Mouse (Mus musculus) mammary gland, adult 2 months (tissue): ENCODE data around the gene Adcy4. TPM values are rescaled to one million over a fixed set of nuclear protein-coding genes. Genes with fewer than 3 reads are reported as not detected.

Source experiments
- polyA plus RNA-seq: library from polyadenylated mRNA; depleted of rRNA; stranded (reverse); fragments of >200 nt; gene quantifications from 2 replicates; pipeline ENCODE4 v1.2.3, GENCODE M21; 2012; ENCODE audit warnings: low replicate concordance; rRNA removed

The Adcy4 gene
- polyA plus RNA-seq: 41.0 and 55.8 TPM in 2 replicates

GRCm38 (mm10) chr14:55783958-55784235 lies at the start of gene Adcy4:
TSS of gene Adcy4 (minus strand) at chr14:55784095.

GRCm38 (mm10) chr14:55822991-55823762 lies 39.3 kb upstream of the Adcy4 start, which contains the start of gene Nfatc4:
TSS of gene Nfatc4 (plus strand) at chr14:55823144.

DNA sequence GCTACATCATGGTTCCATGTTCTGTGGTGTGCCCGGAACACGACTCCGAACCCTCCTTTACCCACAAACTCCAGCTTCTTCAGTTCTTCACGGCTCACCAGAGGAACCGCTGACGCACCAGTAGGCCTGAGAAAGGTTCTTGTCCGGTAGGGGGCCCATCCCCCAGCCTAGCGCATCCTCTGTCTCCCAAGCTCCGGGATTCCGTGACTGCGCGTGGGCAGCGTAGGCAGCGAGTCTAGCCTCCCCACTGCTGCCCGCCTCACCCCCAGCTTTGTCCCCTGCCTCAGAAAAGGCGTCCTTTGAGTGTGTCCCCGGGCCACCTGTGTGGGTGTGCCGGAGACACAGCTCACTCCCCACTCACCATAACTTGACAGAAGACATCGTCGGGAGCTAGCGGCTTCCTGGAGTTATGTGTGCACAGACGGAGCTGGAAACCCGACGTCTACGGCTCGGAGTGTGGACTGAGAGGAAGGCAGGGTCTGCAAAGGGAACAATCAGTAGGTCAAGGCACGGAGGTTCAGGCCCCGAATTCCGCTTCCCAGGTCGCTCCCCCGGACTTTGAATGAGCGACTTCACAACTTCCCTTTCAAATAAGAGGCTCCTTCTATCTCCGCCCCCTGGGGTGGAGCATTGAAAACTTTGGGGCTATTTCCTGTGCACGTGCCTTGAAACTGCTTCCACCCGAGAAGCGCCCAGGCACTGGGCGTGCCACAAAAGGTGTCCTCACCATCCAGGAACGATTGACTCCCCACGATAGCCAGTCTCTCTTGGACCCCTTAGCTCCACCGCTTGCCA lies 4.6 kb upstream of the Adcy4 start, which contains the start of gene Ripk3:
Gene Ripk3 (minus strand): TSS at position 610 of the 795 bp plus-strand sequence.

GRCm38 (mm10) chr14:55765696-55766095 lies 18.2 kb downstream of the Adcy4 start, which contains the start of gene Ltb4r1:
TSS of gene Ltb4r1 (plus strand) at chr14:55765962.

GRCm38 (mm10) chr14:55761163-55761562 lies 22.7 kb downstream of the Adcy4 start, which contains the start of gene Ltb4r2:
TSS of gene Ltb4r2 (plus strand) at chr14:55761428.

DNA sequence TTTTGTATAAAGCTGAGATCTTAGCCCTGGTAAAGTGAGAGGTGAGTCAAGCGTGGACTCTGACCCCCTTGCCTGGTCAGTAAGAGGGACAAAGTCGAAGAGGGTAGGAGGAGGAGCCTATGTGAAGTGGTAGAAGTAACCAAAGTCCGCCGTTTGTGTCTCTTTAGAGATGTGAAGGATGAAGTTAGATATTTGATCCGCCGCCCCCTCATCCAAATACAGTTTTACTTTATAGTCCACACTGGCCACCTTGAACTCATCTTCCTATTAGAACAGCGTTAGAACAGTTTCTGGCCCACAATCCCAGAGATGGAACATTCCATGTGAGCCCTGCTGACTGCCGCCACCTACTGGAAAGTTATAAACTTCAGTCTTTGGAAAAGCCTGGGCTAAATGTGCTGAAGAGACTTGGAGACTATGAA lies 25.5 kb downstream of the Adcy4 start, which contains the start of gene Cideb:
Gene Cideb (minus strand): TSS at position 96 of the 422 bp plus-strand sequence.

GRCm38 (mm10) chr14:55745180-55745860 lies 38.6 kb downstream of the Adcy4 start, which contains the start of the genes Dhrs1 and Nop9:
TSS of gene Dhrs1 (minus strand) at chr14:55745690.
TSS of gene Nop9 (plus strand) at chr14:55745693.

GRCm38 (mm10) chr14:55721700-55722437 lies 62.0 kb downstream of the Adcy4 start, which contains the start of gene Rabggta:
TSS of gene Rabggta (minus strand) at chr14:55722263.

Other genes with a start within 250 kb of the Adcy4 start
- gene Pck2, start 243.8 kb downstream of the Adcy4 start, polyA plus RNA-seq: 48.9 and 49.2 TPM in 2 replicates
- gene Dcaf11, start 224.1 kb downstream of the Adcy4 start, polyA plus RNA-seq: 81.8 and 97.0 TPM in 2 replicates
- gene A730061H03Rik, start 223.7 kb downstream of the Adcy4 start, polyA plus RNA-seq: 3.3 and 3.4 TPM in 2 replicates
- gene Fitm1, start 208.5 kb downstream of the Adcy4 start, polyA plus RNA-seq: 1.3 and 183 TPM in 2 replicates
- gene Psme1, start 206.0 kb downstream of the Adcy4 start, polyA plus RNA-seq: 108 and 126 TPM in 2 replicates
- 46.8 and 63.8 TPM in 2 replicates for gene Emc9, start 198.8 kb downstream of the Adcy4 start, polyA plus RNA-seq
- 82.9 and 83.0 TPM in 2 replicates for gene Psme2, start 193.0 kb downstream of the Adcy4 start, polyA plus RNA-seq
- gene Rnf31, start 192.4 kb downstream of the Adcy4 start, polyA plus RNA-seq: 45.2 and 55.3 TPM in 2 replicates
- gene Irf9, start 180.5 kb downstream of the Adcy4 start, polyA plus RNA-seq: 87.7 and 150 TPM in 2 replicates
- 1.1 and 1.5 TPM in 2 replicates for gene Rec8, start 166.1 kb downstream of the Adcy4 start, polyA plus RNA-seq
- 86.3 and 113 TPM in 2 replicates for gene Ipo4, start 148.1 kb downstream of the Adcy4 start, polyA plus RNA-seq
- 12.4 and 13.1 TPM in 2 replicates for gene Gm49378, start 146.2 kb downstream of the Adcy4 start, polyA plus RNA-seq
- 79.9 and 86.5 TPM in 2 replicates for gene Tm9sf1, start 140.3 kb downstream of the Adcy4 start, polyA plus RNA-seq
- gene Tssk4, start 133.9 kb downstream of the Adcy4 start, polyA plus RNA-seq: 1.1 and 1.4 TPM in 2 replicates
- gene Mdp1, start 123.6 kb downstream of the Adcy4 start, polyA plus RNA-seq: 15.3 and 24.6 TPM in 2 replicates
- gene Gmpr2, start 112.2 kb downstream of the Adcy4 start, polyA plus RNA-seq: 12.7 and 32.2 TPM in 2 replicates
- gene Nedd8, start 112.0 kb downstream of the Adcy4 start, polyA plus RNA-seq: 210 and 446 TPM in 2 replicates
- gene Tinf2, start 102.3 kb downstream of the Adcy4 start, polyA plus RNA-seq: 12.8 and 15.9 TPM in 2 replicates
- 8.3 and 10.6 TPM in 2 replicates for gene Tgm1, start 70.2 kb downstream of the Adcy4 start, polyA plus RNA-seq
- gene Rabggta, start 61.8 kb downstream of the Adcy4 start, polyA plus RNA-seq: 51.2 and 52.9 TPM in 2 replicates
- gene Dhrs1, start 38.4 kb downstream of the Adcy4 start, polyA plus RNA-seq: 75.4 and 104 TPM in 2 replicates
- gene Nop9, start 38.4 kb downstream of the Adcy4 start, polyA plus RNA-seq: 16.8 and 28.9 TPM in 2 replicates
- 2.9 and 3.4 TPM in 2 replicates for gene Cideb, start 25.6 kb downstream of the Adcy4 start, polyA plus RNA-seq
- 0.29 and 0.34 TPM in 2 replicates for gene Ltb4r2, start 22.7 kb downstream of the Adcy4 start, polyA plus RNA-seq
- 5.1 and 7.6 TPM in 2 replicates for gene Ltb4r1, start 18.1 kb downstream of the Adcy4 start, polyA plus RNA-seq
- 21.9 and 26.5 TPM in 2 replicates for gene Ripk3, start 4.8 kb upstream of the Adcy4 start, polyA plus RNA-seq
- 28.1 and 37.1 TPM in 2 replicates for gene Nfatc4, start 39.0 kb upstream of the Adcy4 start, polyA plus RNA-seq
- gene Nynrin, start 69.9 kb upstream of the Adcy4 start, polyA plus RNA-seq: 6.3 and 6.5 TPM in 2 replicates
- 0.26 and 0.33 TPM in 2 replicates for gene Cbln3, start 100.3 kb upstream of the Adcy4 start, polyA plus RNA-seq
- 24.4 and 25.2 TPM in 2 replicates for gene Khnyn, start 100.9 kb upstream of the Adcy4 start, polyA plus RNA-seq
- gene Sdr39u1, start 116.2 kb upstream of the Adcy4 start, polyA plus RNA-seq: 48.0 and 73.6 TPM in 2 replicates
- 17.9 and 42.7 TPM in 2 replicates for gene Cma1, start 160.6 kb upstream of the Adcy4 start, polyA plus RNA-seq
- gene Cma2, start 166.9 kb upstream of the Adcy4 start, polyA plus RNA-seq: not detected in 2 replicates
- gene Mcpt1, start 233.9 kb upstream of the Adcy4 start, polyA plus RNA-seq: 0.11 TPM in 1 of 2 replicates, not detected in the other
- not detected in 2 replicates for gene Mcpt9, start 246.4 kb upstream of the Adcy4 start, polyA plus RNA-seq